Mouse (Mus musculus) heart, adult 2 months (tissue): ENCODE data around the gene D16Ertd472e. TPM values are rescaled to one million over a fixed set of nuclear protein-coding genes. Genes with fewer than 3 reads are reported as not detected.
A peak's percentile ranks its signal among the peaks of the same experiment; 100 is the strongest.

Experiments
- DNase-seq, 2 experiments: peaks; one replicate each; pipeline ENCODE4 v3.0.0; 2021
- H3K27ac ChIP-seq: fragments of 200-600 bp; 2 replicates; pipeline ENCODE4 v1.8.1; 2022
- H3K27me3 ChIP-seq: fragments of 200-500 bp; 2 replicates; pipeline ENCODE4 v1.6.1; 2012; ENCODE audit warnings: mild to moderate bottlenecking, low read length, inconsistent platforms, mixed read lengths; ENCODE audit not compliant: control insufficient read depth, insufficient read depth
- H3K36me3 ChIP-seq: fragments of 200-500 bp; 2 replicates; pipeline ENCODE4 v1.6.1; 2012; ENCODE audit warnings: low read length, inconsistent platforms; ENCODE audit not compliant: control insufficient read depth, insufficient read depth
- H3K4me1 ChIP-seq: fragments of 200-500 bp; 2 replicates; pipeline ENCODE4 v1.6.1; 2011; ENCODE audit warnings: low read length; ENCODE audit not compliant: control insufficient read depth, insufficient read depth
- H3K4me3 ChIP-seq: fragments of 200-600 bp; 2 replicates; pipeline ENCODE4 v1.8.1; 2022
- H3K79me2 ChIP-seq: fragments of 200-500 bp; replicated peaks from 2 replicates; pipeline ENCODE4 v1.6.1; 2012; ENCODE audit warnings: mild to moderate bottlenecking, inconsistent platforms, low read length, moderate library complexity, mixed read lengths; ENCODE audit not compliant: control insufficient read depth, insufficient read depth
- H3K9ac ChIP-seq: fragments of 200-500 bp; 2 replicates; pipeline ENCODE4 v1.6.1; 2012; ENCODE audit warnings: low read depth, mild to moderate bottlenecking, control low read depth, inconsistent platforms, low read length, mixed read lengths
- CTCF ChIP-seq: fragments of 200-600 bp; IDR thresholded peaks from 2 replicates; pipeline ENCODE4 v1.8.1; 2022; ENCODE audit warnings: antibody characterized with exemption, mild to moderate bottlenecking, moderate library complexity
- EP300 ChIP-seq: fragments of 200-500 bp; IDR thresholded peaks from 2 replicates; pipeline ENCODE4 v1.6.1; 2011; ENCODE audit warnings: low read depth, low read length, control low read depth; ENCODE audit not compliant: insufficient read depth
- POLR2A ChIP-seq: fragments of 200-500 bp; IDR thresholded peaks from 2 replicates; pipeline ENCODE4 v1.6.1; 2011; ENCODE audit warnings: mild to moderate bottlenecking, low read depth, low read length, control low read depth; ENCODE audit not compliant: insufficient read depth
- WGBS: fragments of 180-500 bp; shearing (Covaris S2); methylation state at CpG from one replicate; pipeline ENCODE4 v1.1.7; 2018; 5-methylcytosine and 5-hydroxymethylcytosine counted together
- intact Hi-C: fragments of 180-260 bp; cut with DNase I; formaldehyde crosslinking; loops from one replicate; pipeline ENCODE4 v1.15.1; 2025
- polyA plus RNA-seq: library from polyadenylated mRNA; depleted of rRNA; stranded (reverse); fragments of >200 nt; gene quantifications from 2 replicates; pipeline ENCODE4 v1.2.3, GENCODE M21; 2012
- total RNA-seq, 2 experiments: library from RNA; stranded (reverse); gene quantifications; 2 replicates each; pipeline ENCODE4 v1.2.3; 2021

Gene D16Ertd472e
- total and polyA plus RNA-seq, 3 experiments, result 1.3 to 4.5 (median 3.5) TPM

DNA sequence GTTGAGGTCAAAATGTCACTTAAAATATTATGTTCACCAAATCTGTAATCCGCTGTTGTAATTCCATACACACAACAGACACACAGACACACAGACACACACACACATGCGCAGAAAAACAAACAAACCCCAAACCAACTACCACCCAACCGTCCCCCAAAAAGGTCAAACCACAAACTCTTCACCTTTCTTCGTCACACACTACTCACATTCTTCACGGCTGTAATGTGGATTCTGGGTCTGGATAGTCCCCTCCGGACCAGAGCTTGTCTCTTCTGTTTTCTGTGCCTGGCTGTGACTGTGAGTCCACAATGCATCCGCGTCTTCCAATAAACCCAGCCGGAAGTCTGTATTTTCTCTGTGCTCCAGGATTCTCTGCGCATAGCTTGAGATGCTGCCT is 29.1 kb downstream of the D16Ertd472e start:
- TF ChIP-seq EP300 (no peak), POLR2A (no peak), CTCF (no peak)
- DNase-seq, result no peak
- Histone ChIP-seq H3K4me3 (no peak overlapping the region), H3K27me3 (no peaks in the 10 kb centered on the region), H3K79me2 (no peaks in the 10 kb centered on the region), H3K36me3 (no peaks in the 10 kb centered on the region), H3K4me1 (no peaks in the 10 kb centered on the region), H3K27ac (no peak overlapping the region), H3K9ac (no peak overlapping the region)
- intact Hi-C loops, result no loop called here
- 96% methylated on average over 10 of the region's 10 CpGs for WGBS

DNA sequence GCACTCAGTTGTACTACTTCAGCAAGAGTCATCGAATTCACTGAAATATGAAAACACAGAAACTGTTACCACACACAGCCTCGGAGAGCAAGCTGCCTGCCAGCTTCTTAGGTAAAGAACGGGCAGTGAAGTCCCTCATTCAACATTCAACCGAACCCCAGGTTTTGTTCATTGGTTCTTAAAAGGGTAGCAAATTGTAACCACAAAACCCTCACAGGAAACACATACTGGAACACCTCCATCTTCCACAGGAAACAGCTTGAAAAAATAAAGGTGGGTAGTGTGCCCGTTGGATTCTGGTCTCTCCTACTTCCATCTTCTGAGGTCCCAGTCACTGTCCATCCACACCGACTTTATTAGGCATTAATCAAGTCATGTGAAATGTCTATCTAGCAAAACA is 30.0 kb downstream of the D16Ertd472e start:
- DNase-seq, result no peak
- Histone ChIP-seq H3K4me1 (no peaks in the 10 kb centered on the region), H3K36me3 (no peaks in the 10 kb centered on the region), H3K27ac (no peak overlapping the region), H3K27me3 (no peaks in the 10 kb centered on the region), H3K9ac (no peak overlapping the region), H3K79me2 (no peaks in the 10 kb centered on the region), H3K4me3 (no peak overlapping the region)
- intact Hi-C loops, result no loop called here
- 87% methylated on average over 6 of the region's 6 CpGs for WGBS
- no peak for TF ChIP-seq EP300
- no peak for TF ChIP-seq POLR2A
- TF ChIP-seq CTCF, result no peak

DNA sequence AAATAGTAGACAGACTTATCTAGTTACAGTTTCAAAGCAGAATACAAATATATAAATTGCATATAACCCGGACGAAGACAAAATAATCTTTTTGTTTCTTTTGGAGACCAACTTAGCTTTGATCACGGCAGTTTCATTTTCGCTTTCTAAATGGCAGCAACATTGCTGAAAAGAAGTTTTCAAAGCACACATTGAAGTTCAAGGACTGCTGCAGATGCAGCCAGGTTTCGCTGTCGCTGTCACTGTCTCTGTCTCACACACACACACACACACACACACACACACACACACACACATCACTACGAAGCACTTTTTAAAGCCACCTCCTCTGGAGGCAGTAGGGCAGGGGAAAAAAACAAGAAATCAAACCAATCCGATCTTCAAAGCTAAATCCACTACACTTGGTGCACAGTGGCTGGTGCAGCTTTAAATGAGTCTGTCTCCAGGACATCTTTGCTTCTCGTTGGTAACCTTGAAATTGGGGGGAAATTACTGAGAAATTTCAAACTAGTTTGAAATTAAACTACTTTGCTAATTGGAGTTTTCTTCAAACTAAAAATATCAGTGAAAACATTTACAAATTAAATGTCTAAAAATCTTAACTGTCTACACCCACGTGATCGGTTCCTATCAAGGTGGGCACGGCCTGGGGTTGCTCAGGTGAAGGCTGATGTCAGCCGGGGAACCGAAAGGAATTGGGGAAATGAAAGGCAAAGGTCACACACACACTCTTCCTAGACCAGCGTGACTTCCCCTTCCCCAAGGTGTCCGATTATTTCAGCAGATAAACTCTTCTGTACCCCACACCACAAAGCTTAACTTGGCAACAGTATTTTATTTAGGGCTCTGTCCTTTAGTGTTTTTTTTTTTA is 35.9 kb downstream of the D16Ertd472e start:
- 71% methylated on average over 16 of the region's 16 CpGs for WGBS
- no peaks in the 10 kb centered on the region for H3K79me2 ChIP-seq
- H3K36me3 ChIP-seq, result no peaks in the 10 kb centered on the region
- no peaks in the 10 kb centered on the region for H3K4me1 ChIP-seq
- no peak overlapping the region for H3K4me3 ChIP-seq
- H3K27me3 ChIP-seq, result no peaks in the 10 kb centered on the region
- no peak for TF ChIP-seq CTCF
- no peak for TF ChIP-seq POLR2A
- TF ChIP-seq EP300, result no peak
- intact Hi-C loops, result no loop called here
- H3K27ac ChIP-seq, result peak overlapping the region; percentile 56
- H3K9ac ChIP-seq, result peak overlapping the region; percentile 47; the same call in 1 of the 2 replicates
- no peak for DNase-seq

DNA sequence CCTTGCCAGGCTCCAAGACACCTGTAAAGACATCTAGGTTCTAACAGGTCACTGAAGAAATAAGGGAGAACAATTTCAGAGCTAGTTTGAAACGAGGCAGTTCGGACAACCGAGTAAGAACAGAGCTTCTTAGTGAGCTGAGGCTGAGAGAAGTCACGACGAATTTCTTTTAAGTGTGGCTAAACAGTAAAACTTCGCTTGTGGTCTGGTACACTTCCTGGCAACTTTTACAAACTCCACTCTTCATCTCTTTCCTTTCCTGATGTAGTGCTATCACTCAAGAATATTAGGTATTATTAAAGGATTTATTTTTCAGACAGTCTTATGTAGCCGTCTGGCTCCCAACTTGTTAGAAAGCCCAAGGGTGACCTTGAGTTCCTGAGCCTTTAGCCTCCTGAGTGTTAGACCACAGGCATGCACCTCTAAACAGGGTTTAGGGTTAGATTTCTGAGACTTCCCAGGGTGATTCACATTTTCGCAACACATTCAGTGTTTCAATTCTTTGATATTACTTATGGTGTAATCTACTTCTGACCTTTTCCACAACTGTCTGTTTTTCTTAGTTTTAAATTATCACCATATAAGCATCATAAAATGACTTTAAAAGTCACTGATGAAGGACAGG is 38.6 kb downstream of the D16Ertd472e start:
- Histone ChIP-seq H3K27me3 (no peaks in the 10 kb centered on the region), H3K36me3 (no peaks in the 10 kb centered on the region), H3K9ac (no peak overlapping the region), H3K79me2 (no peaks in the 10 kb centered on the region), H3K4me1 (no peaks in the 10 kb centered on the region), H3K4me3 (no peak overlapping the region), H3K27ac (no peak overlapping the region)
- DNase-seq, result no peak
- TF ChIP-seq EP300 (no peak), POLR2A (no peak), CTCF (no peak)
- intact Hi-C loops, result no loop called here
- 83% methylated on average over 8 of the region's 8 CpGs for whole genome bisulfite sequencing

DNA sequence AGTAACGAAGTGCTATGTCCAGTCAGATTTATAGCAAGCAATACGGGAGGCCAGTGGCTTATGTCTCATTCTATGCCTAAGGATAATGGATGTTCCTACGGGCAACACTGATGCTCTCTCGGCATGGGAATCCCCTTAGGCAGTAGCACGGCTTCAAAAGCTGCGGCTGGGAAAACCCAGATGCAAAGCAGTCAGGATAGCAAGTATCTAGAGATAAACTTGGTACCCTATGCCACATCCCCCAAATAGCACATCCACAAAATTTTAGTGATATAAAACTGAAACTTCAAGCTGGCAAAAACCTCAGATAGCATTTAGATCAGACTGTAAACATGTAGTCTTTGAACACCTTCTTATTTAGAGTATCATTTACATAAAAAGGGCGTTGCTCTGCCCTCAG is 39.2 kb downstream of the D16Ertd472e start:
- Histone ChIP-seq H3K36me3 (no peaks in the 10 kb centered on the region), H3K9ac (no peak overlapping the region), H3K4me3 (no peak overlapping the region), H3K27me3 (no peaks in the 10 kb centered on the region), H3K27ac (no peak overlapping the region), H3K4me1 (no peaks in the 10 kb centered on the region), H3K79me2 (no peaks in the 10 kb centered on the region)
- TF ChIP-seq EP300 (no peak), CTCF (no peak), POLR2A (no peak)
- 88% methylated on average over 7 of the region's 7 CpGs for WGBS
- intact Hi-C loops, result no loop called here
- no peak for DNase-seq

DNA sequence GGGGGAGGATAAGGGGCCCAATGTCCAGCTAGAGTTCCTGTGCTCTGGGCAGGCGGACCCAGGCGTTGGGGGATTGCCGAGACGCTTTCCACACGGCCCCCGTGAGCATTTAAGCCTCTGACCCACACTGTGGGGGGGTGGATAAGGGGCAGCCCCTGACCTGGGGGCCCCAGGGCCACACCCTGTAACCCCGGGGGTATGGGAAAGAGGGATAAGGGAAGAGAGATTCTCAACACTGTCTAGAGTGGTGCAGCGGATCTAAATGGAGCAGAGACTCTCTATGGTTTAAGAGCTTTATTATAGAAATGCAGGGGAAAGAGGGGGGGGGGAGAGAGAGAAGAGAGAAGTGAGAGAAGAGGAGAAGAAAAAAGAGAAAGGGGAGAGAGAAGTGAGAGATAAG is 42.0 kb downstream of the D16Ertd472e start:
- no peak overlapping the region for H3K4me3 ChIP-seq
- no peaks in the 10 kb centered on the region for H3K27me3 ChIP-seq
- H3K9ac ChIP-seq, result no peak overlapping the region
- intact Hi-C loops, result no loop called here
- H3K36me3 ChIP-seq, result no peaks in the 10 kb centered on the region
- H3K27ac ChIP-seq, result no peak overlapping the region
- no peak for TF ChIP-seq EP300
- no peak for TF ChIP-seq POLR2A
- no peak for TF ChIP-seq CTCF
- WGBS, result 82% methylated on average over 8 of the region's 8 CpGs
- no peaks in the 10 kb centered on the region for H3K4me1 ChIP-seq
- no peak for DNase-seq
- H3K79me2 ChIP-seq, result no peaks in the 10 kb centered on the region
